Mouse (Mus musculus) limb, embryonic 13.5 days (tissue): ENCODE data around the gene Unc13b. TPM values are rescaled to one million over a fixed set of nuclear protein-coding genes. Genes with fewer than 3 reads are reported as not detected.

Source experiments
- ATAC-seq: fragments of 200-750 bp; cut with Nextera tagmentation; 2 replicates; pipeline ENCODE4 v1.8.0; 2017; ENCODE audit warnings: low read depth, moderate number of reproducible peaks, moderate TSS enrichment; ENCODE audit not compliant: low FRiP score
- H3K27ac ChIP-seq: fragments of 300-500 bp; sonication (generic); 2 replicates; pipeline ENCODE4 v1.5.1; 2015; ENCODE audit warnings: inconsistent platforms, mild to moderate bottlenecking, moderate library complexity
- H3K27me3 ChIP-seq: fragments of 300-500 bp; sonication (generic); 2 replicates; pipeline ENCODE4 v1.6.1; 2015; ENCODE audit warnings: mild to moderate bottlenecking, inconsistent platforms
- H3K36me3 ChIP-seq: fragments of 300-500 bp; sonication (generic); 2 replicates; pipeline ENCODE4 v1.6.1; 2015; ENCODE audit warnings: inconsistent platforms, mild to moderate bottlenecking, moderate library complexity
- H3K4me1 ChIP-seq: fragments of 300-500 bp; sonication (generic); 2 replicates; pipeline ENCODE4 v1.6.1; 2015; ENCODE audit warnings: inconsistent platforms
- H3K4me2 ChIP-seq: fragments of 300-500 bp; sonication (generic); replicated peaks from 2 replicates; pipeline ENCODE4 v1.6.1; 2015; ENCODE audit warnings: inconsistent platforms, mild to moderate bottlenecking, moderate library complexity
- H3K4me3 ChIP-seq: fragments of 300-500 bp; sonication (generic); 2 replicates; pipeline ENCODE4 v1.5.1; 2015; ENCODE audit warnings: moderate library complexity, mild to moderate bottlenecking, inconsistent platforms
- H3K9ac ChIP-seq: fragments of 300-500 bp; sonication (generic); 2 replicates; pipeline ENCODE4 v1.6.1; 2015; ENCODE audit warnings: mild to moderate bottlenecking, inconsistent platforms
- H3K9me3 ChIP-seq: fragments of 300-500 bp; sonication (generic); 2 replicates; pipeline ENCODE4 v1.6.1; 2016; ENCODE audit warnings: inconsistent platforms
- whole genome bisulfite sequencing: fragments of 180-500 bp; shearing (Covaris S2); methylation state at CpG from one replicate; pipeline ENCODE4 v1.1.7; 2015; 5-methylcytosine and 5-hydroxymethylcytosine counted together
- polyA plus RNA-seq: library from polyadenylated mRNA; unstranded; fragments of >200 nt; fragmentation: Nextera tagmentation; extraction: Ambion mirVana; gene quantifications from 2 replicates; pipeline ENCODE4 v1.2.1, GENCODE M21; 2015

Gene Unc13b
- polyA plus RNA-seq, 1 experiment from 2014 or later = 2.7 TPM

DNA sequence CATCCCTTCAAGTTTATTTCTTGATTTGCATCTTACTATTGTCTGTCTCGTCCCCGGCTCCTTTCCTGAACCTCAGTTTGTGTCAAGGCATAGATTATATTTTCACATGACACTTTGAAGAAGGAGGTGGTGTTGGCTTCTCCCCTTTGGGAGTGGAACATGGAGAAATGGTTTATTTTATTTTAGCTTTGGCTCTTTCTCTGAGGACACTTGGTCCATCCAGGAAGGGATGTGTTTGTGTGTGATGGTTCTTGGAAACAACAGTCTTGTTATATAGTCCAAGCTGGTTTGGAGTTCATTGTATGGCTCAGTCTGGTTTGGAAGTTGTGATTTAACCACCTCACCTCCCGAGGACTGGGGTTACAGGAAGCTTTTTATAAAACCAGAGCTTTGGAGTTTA lies 944 bp downstream of the Unc13b start:
- no peak overlapping the region for H3K9ac ChIP-seq

DNA sequence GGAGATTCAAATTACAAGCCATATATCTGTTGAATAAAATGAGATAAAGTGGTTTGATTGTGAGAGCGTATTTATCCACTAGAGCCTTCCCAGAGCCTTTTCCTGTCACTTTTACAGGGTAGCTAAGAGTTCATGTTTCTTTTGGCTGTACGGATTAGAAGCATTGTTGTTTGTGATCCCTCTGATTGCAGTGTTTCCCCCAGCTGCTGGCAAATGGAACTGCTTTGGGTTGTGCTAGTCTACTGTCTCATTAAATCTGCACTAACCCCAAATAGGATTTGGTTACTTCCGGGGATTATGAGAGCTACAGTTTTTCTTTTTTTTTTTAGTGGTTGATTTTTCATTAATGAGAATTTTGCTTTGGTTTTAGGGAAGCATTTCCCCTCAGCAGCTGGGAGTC lies 1.5 kb downstream of the Unc13b start:
- no peaks in the 10 kb centered on the region for H3K9me3 ChIP-seq
- 0 out of 2 replicates have a peak, but pooled peaks cover 4% of the 10 kb centered on the region for H3K4me1 ChIP-seq
- WGBS = 56% methylated on average over 3 of the region's 3 CpGs
- no peaks in the 10 kb centered on the region for H3K36me3 ChIP-seq
- no peak overlapping the region for H3K4me3 ChIP-seq
- no peak for ATAC-seq
- H3K9ac ChIP-seq = no peak overlapping the region
- H3K4me2 ChIP-seq = no peak overlapping the region
- no peak overlapping the region for H3K27ac ChIP-seq
- H3K27me3 ChIP-seq = peaks cover 41% of the 10 kb centered on the region

More for the DNA sequence above, 944 bp downstream of the Unc13b start:
- H3K36me3 ChIP-seq = no peaks in the 10 kb centered on the region
- H3K4me1 ChIP-seq = 0 out of 2 replicates have a peak, but pooled peaks cover 4% of the 10 kb centered on the region
- no peaks in the 10 kb centered on the region for H3K9me3 ChIP-seq
- peak overlapping the region; percentile 64 for H3K4me3 ChIP-seq
- H3K27ac ChIP-seq = no peak overlapping the region
- no peak for ATAC-seq
- peaks cover 41% of the 10 kb centered on the region for H3K27me3 ChIP-seq
- 46% methylated on average over 3 of the region's 3 CpGs for WGBS
- H3K4me2 ChIP-seq = peak overlapping the region; percentile 95

GRCm38 (mm10) chr4:43065471-43065870 lies 6.7 kb downstream of the Unc13b start:
- Histone ChIP-seq H3K9ac (no peak overlapping the region), H3K27me3 (peaks cover 14% of the 10 kb centered on the region), H3K36me3 (no peaks in the 10 kb centered on the region), H3K4me2 (no peak overlapping the region), H3K4me1 (no peaks in the 10 kb centered on the region), H3K9me3 (no peaks in the 10 kb centered on the region), H3K27ac (no peak overlapping the region), H3K4me3 (no peak overlapping the region)
- WGBS = 92% methylated on average over 4 of the region's 4 CpGs
- no peak for ATAC-seq

- Histone ChIP-seq H3K4me2 (no peak overlapping the region), H3K4me3 (no peak overlapping the region), H3K9me3 (no peaks in the 10 kb centered on the region), H3K9ac (no peak overlapping the region), H3K27ac (no peak overlapping the region), H3K36me3 (no peaks in the 10 kb centered on the region), H3K4me1 (no peaks in the 10 kb centered on the region), H3K27me3 (no peaks in the 10 kb centered on the region)
- no peak for ATAC-seq
Observed at GRCm38 (mm10) chr4:43074923-43075322, 16.2 kb downstream of the Unc13b start.

GRCm38 (mm10) chr4:43078071-43078718 lies 19.4 kb downstream of the Unc13b start:
- H3K4me1 ChIP-seq = no peaks in the 10 kb centered on the region
- WGBS = 63% methylated on average over 7 of the region's 7 CpGs
- no peaks in the 10 kb centered on the region for H3K9me3 ChIP-seq
- no peak overlapping the region for H3K4me3 ChIP-seq
- no peak overlapping the region for H3K27ac ChIP-seq
- no peaks in the 10 kb centered on the region for H3K36me3 ChIP-seq
- no peak overlapping the region for H3K9ac ChIP-seq
- no peak overlapping the region for H3K4me2 ChIP-seq
- no peaks in the 10 kb centered on the region for H3K27me3 ChIP-seq
- no peak for ATAC-seq

DNA sequence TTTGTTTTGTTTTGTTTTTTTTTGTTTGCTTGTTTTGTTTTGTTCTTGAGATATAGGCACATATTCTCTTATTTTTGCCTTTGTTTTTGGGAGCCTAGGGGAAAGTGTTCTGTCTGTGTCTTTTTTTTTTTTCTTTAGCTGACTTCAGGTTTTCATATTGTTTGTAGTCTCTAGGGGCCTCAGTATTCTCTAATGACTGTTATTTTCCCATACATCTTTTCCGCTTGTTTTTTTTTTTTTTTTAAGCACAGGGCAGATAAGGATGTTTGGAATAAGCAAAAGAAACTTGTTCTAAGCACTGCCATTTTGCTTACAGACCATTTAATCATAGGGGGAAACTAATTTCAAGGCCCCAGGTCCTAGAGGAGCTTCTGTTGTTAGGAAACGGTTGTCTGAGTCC lies 23.7 kb downstream of the Unc13b start:
- Histone ChIP-seq H3K36me3 (no peaks in the 10 kb centered on the region), H3K27ac (no peak overlapping the region)
- WGBS = 70% methylated on average over 2 of the region's 2 CpGs

DNA sequence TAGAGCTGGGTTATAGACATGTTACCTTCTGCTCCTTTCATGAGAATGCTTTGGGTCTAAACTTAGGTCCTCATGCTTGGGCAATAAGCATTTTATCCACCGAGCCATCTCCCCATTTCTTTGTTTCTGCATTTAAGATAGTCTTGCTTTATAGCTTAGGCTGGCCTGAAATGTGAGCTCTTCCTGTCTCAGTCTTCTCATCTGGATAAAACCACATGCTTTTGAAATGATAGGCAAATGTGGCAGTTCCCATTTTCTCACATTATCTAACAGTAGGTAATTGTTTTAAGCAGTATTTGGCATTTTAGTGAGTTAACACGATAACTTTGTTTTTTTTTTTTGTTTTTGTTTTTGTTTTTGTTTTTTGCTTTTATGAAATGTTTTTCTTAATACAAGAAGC lies 31.2 kb downstream of the Unc13b start:
- Histone ChIP-seq H3K36me3 (no peaks in the 10 kb centered on the region), H3K4me3 (no peak overlapping the region), H3K9ac (no peak overlapping the region), H3K9me3 (no peaks in the 10 kb centered on the region), H3K27ac (no peak overlapping the region), H3K4me1 (no peaks in the 10 kb centered on the region), H3K4me2 (no peak overlapping the region), H3K27me3 (no peaks in the 10 kb centered on the region)
- WGBS = 88% methylated on average over 2 of the region's 2 CpGs
- no peak for ATAC-seq

More for the DNA sequence above, 23.7 kb downstream of the Unc13b start:
- no peak overlapping the region for H3K4me3 ChIP-seq
- no peaks in the 10 kb centered on the region for H3K4me1 ChIP-seq
- ATAC-seq = no peak
- H3K9me3 ChIP-seq = no peaks in the 10 kb centered on the region
- H3K4me2 ChIP-seq = no peak overlapping the region
- H3K27me3 ChIP-seq = no peaks in the 10 kb centered on the region
- no peak overlapping the region for H3K9ac ChIP-seq

GRCm38 (mm10) chr4:43091183-43091582 lies 32.4 kb downstream of the Unc13b start:
- Histone ChIP-seq H3K27me3 (no peaks in the 10 kb centered on the region), H3K36me3 (no peaks in the 10 kb centered on the region), H3K9me3 (no peaks in the 10 kb centered on the region), H3K4me2 (no peak overlapping the region), H3K4me1 (no peaks in the 10 kb centered on the region), H3K9ac (no peak overlapping the region), H3K4me3 (no peak overlapping the region), H3K27ac (no peak overlapping the region)
- ATAC-seq = no peak
- WGBS = 83% methylated on average over 4 of the region's 4 CpGs

DNA sequence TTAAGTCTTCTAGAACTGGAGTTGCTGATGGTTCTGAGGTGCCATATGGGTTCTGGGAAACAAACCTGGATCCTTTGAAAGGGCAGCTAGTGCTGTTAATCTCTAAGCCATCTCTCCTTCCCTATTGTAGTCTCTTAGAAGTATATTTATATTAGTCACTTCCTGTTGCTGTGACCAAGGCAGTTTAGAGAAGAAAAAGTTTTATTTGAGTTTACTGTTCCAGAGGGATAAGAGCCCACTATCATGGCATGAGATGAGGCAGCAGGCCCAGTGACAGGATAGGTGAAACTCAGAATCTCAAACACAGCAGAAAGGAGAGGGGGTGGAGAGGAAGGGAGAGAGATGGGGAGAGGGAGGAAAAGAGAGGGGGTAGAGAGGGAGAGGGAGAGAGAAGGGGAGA lies 54.7 kb downstream of the Unc13b start:
- no peaks in the 10 kb centered on the region; the same call in 1 of the 2 replicates for H3K9me3 ChIP-seq
- no peaks in the 10 kb centered on the region for H3K36me3 ChIP-seq
- no peak overlapping the region for H3K4me2 ChIP-seq
- no peak overlapping the region for H3K27ac ChIP-seq
- no peaks in the 10 kb centered on the region for H3K27me3 ChIP-seq
- no peak for ATAC-seq
- H3K4me1 ChIP-seq = no peaks in the 10 kb centered on the region
- no peak overlapping the region for H3K9ac ChIP-seq
- H3K4me3 ChIP-seq = no peak overlapping the region

- H3K4me1 ChIP-seq = no peaks in the 10 kb centered on the region
- no peak overlapping the region for H3K4me3 ChIP-seq
- no peaks in the 10 kb centered on the region; the same call in 1 of the 2 replicates for H3K9me3 ChIP-seq
- no peaks in the 10 kb centered on the region for H3K27me3 ChIP-seq
- no peak overlapping the region for H3K27ac ChIP-seq
- no peak overlapping the region for H3K9ac ChIP-seq
- H3K36me3 ChIP-seq = no peaks in the 10 kb centered on the region
- no peak overlapping the region for H3K4me2 ChIP-seq
- no peak for ATAC-seq
- 87% methylated on average over 2 of the region's 2 CpGs for WGBS
Observed at GRCm38 (mm10) chr4:43114512-43114911, 55.8 kb downstream of the Unc13b start.

DNA sequence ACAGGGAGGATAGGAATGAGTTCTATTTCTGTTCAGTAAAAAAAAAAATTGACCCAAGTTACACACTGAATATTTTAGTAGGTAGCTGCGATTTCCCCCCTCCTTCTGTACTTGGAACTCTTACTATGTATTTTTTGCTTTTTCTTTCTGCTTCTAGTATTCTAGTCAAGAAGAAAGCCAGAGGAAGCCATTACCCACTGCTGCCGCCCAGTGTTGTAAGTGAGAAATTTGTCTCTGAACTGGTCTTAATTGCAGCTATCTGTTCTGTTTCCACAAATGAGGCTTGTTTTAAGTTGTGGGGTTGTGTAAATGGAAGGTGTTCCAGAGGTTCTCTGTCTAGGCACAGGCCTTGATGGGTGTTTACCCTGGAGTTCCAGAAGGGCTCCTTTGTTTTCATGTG lies 56.2 kb downstream of the Unc13b start:
- H3K4me3 ChIP-seq = no peak overlapping the region
- no peaks in the 10 kb centered on the region for H3K4me1 ChIP-seq
- ATAC-seq = no peak
- H3K36me3 ChIP-seq = no peaks in the 10 kb centered on the region
- H3K4me2 ChIP-seq = no peak overlapping the region
- no peaks in the 10 kb centered on the region; the same call in 1 of the 2 replicates for H3K9me3 ChIP-seq
- H3K27me3 ChIP-seq = no peaks in the 10 kb centered on the region
- WGBS = 16% methylated on average over 2 of the region's 2 CpGs
- H3K27ac ChIP-seq = no peak overlapping the region
- no peak overlapping the region; the same call in 1 of the 2 replicates for H3K9ac ChIP-seq

DNA sequence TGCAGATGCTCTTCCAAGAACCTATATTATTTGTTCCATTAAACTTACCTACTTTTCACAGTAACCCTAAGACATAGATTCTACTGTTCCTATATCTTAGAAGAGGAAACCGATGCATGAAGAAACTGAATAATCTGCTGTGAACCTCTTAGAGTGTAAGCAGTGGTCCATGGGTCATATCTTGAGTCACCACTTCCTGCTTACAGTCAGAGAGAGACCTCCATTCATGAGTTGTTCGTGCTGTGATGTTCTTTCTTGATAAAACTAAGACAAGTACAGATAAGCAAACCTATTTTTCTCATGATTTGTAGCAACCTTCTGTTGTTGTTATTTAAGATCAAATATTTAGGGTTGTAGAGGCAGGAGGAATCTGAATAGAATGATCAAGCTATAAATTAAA lies 57.5 kb downstream of the Unc13b start:
- Histone ChIP-seq H3K27me3 (no peaks in the 10 kb centered on the region), H3K9ac (no peak overlapping the region), H3K4me2 (no peak overlapping the region), H3K36me3 (no peaks in the 10 kb centered on the region), H3K4me1 (no peaks in the 10 kb centered on the region), H3K4me3 (no peak overlapping the region), H3K27ac (no peak overlapping the region), H3K9me3 (no peaks in the 10 kb centered on the region)
- no peak for ATAC-seq
- WGBS = 81% methylated on average over 2 of the region's 2 CpGs

DNA sequence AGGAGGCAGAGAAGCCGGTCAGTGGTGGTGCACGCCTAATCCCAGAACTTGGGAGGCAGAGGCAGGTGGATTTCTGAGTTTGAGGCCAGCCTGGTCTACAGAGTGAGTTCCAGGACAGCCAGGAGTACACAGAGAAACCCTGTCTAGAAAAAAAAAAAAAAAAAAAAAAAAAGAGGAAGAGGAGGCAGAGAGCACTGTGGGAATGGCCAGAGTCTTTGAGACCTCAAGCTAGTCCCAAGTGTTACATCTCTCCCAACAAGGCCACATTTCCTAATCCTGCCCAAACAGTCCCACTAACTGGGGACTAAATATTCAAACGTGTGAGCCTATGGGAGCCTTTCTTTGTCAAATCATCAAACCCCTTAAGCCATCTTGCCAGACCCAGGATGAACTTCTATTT lies 71.0 kb downstream of the Unc13b start:
- no peaks in the 10 kb centered on the region for H3K4me1 ChIP-seq
- no peak overlapping the region for H3K27ac ChIP-seq
- H3K9me3 ChIP-seq = no peaks in the 10 kb centered on the region
- H3K4me3 ChIP-seq = no peak overlapping the region
- no peaks in the 10 kb centered on the region for H3K36me3 ChIP-seq
- no peaks in the 10 kb centered on the region for H3K27me3 ChIP-seq
- H3K4me2 ChIP-seq = no peak overlapping the region
- no peak overlapping the region for H3K9ac ChIP-seq
- ATAC-seq = no peak
- WGBS = 88% methylated on average over 3 of the region's 3 CpGs
